Mouse (Mus musculus) fat pad, adult 2 months (tissue): ENCODE measurements around the gene Fgfr2.

Experiments used
- DNase-seq: peaks from one replicate; pipeline ENCODE4 v3.0.0-alpha.2; 2011; ENCODE audit warnings: low read depth, low spot score; ENCODE audit errors: extremely low read depth

Fgfr2 gene

DNA sequence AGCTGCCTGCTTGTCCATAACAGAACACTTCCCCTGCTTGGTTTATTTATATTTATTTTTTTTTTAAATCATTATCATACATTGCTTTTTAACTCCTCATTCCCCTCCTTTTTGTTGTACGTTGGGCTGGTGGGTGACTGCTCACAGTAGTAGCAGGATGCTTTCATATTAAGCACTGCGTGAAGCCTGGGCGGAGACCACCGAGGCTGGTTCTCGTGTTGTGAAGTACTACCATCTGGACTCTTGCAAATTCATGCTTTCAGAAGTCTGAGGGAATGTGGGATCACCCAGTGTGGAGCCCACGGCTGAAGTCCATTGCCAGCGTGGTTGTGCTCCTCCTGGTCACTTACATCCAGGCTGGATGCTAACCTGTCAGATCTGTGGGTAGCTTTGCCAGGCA lies 2391.4 kb downstream of the Fgfr2 start:
- DNase-seq: no peak

DNA sequence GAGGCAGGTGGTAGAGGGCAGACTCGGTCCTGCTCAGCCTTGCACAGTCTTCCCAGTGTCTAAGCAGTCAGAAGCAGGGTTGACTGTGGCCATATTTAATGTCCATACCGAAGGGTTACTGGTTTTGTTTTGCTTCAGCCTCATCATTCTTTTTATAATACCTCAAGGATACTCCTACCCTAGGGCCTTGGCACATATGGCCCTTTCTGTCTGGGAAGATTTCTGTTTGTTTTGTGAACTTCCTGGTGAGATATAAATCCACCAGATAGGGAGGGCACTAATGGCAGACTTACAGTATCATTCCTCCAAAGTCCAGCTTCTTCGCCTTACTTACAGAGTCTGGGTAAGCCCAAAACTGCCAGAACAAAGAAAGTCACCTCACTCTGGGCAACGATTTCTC lies 2395.6 kb downstream of the Fgfr2 start:
- DNase-seq: no peak

DNA sequence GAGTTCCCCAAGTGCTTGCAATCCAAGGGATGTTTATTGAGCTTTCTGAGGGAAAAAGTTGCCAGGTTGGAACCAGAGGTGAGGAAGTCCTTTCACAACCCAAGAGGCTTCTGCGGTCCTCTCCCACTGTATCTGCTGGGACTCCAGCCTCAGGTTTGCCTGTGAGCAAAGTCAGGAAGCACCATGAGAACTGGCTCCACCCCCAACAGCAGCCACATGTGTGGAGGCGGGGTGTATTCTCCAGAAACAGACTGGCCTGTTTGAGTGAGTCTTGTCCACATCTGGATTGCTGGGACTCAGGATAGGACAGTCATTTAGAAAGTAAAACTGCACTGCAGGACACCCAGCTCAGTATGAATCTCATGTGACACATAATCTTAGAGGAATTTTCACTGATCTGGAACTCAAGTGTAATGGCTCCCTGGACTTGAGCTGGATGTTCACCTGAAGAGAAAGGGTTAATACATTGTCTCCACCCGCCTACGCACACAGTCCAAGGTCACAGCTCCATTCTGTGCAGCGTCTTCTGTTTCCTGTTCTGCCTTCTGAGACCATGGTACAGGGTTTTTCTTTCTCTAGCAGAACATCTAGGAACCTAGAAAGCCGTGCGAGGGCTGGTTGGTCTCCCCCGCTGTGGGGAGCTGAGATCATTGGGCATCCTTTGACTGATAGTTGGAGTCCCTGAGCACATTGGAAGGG lies 2396.3 kb downstream of the Fgfr2 start:
- DNase-seq: no peak

DNA sequence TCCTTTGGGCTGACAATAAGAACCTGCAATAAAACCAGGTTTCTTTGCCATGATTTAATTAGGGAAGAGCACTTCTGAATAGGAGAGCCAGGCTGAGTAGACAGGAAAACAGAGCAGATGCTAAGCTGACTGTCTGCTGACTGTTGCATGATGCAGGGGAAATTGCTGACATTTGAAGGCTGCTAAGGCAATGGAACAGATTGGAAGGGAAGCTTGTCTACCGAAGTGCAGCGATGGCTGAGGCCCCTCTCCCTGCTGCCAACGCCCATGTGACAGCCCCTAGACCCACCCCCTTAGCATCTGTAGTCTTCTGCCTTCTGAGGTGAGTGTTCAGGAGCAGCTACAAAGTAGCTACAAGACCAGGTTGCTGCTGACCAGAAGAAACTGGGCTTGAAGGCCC lies 2397.0 kb downstream of the Fgfr2 start:
- no peak for DNase-seq

DNA sequence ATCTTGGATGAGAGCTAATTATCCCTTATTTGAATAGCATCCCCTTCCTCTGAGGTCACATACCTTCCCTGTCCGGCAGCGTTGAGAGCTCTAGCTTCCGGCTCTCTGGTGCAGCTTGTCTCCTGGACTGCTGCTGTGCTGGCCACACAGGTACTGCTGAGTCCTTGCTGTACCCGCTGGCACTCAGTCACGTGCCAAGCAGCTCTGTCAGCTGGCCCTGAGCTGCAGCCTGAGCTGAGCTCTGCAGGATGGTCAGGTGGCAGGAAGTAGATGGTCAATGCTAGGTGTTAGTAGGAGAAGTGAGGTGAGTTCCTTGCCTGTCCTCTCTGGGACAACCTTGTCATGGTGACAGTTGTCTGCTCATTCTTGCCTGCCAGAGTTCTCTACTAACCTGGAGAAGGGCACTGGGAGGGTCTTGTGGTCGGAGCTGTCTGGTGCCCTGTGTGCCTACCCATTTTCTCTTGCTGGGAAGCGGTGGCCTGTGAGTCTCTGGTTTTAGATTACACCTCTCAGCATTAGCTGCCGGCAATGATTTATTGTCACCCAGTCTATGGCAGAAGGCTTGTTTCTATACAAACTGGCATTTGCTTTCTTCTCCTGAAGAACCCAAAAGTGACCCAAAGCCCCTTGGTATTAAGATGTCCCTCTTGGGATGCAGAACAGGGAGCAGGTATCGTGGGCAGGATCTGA lies 2402.4 kb downstream of the Fgfr2 start:
- no peak for DNase-seq

DNA sequence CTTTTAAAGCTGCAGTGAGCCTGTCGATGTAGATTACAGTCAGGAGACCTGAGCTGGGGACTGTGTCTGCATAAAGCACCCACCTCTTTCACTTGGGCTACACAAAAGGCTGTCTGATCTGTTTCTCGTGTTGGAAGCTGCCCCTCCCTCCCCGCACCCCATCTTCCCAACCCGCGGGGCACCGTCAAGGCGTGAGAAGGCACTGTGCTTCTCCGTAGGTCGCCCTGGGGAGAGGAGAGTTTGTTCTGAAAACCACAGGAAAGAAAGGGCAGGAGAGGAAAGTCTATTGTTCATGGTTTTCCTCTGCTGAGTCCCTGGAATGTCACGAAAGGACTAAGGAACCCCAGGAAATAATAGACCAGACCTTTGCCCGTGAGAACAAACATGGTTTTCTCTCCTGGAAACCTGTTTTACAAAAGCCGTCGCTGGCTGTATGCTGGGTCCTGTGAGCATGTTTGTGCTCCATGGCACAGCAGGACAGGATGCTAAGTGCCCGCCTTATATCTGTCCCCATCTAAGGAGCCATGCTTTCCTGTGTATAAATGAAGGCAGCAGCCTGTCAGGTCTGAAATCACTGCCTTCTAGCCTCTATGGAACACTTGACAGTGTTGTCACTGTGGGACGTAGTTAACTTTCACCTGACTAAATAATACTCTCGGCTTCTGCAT lies 2403.1 kb downstream of the Fgfr2 start:
- DNase-seq: no peak

DNA sequence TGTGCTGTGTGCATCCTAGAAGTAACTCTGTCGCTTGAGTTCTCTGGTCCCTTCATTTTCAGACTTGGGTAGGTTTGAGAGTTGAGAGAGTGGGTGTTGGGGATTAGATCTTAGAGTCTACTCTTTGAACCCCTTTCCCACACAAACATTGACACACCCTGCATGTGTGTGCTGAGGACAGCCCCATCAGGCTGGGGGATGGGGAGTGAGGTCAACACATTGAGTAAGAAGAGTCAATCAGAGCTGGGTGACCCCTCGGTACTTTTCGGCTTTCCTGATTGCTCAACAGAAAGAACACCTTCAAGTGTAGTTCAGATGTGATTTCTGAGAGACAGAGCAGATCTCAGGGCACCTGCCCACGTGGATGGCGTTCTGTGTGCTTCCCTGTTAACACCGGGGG lies 2406.2 kb downstream of the Fgfr2 start:
- DNase-seq: no peak

DNA sequence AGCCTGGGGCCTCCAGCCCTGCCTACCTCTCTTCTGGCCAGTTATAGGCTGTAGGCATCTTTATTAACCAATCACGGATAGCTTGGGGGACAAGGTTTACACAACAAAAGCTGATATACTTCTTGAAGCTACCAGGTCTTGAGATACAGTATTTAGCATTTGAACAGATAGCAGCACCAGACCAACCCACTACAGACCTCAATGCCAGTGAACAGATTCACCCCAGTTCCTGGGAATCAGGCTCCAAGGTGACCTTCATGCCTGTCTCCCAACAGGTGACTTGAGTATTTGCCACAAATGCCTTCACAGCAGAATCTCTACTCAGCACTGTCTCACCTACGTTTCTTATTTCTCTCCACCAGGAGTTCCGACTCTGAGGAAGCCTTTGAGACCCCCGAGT lies 2406.8 kb downstream of the Fgfr2 start:
- DNase-seq: no peak

DNA sequence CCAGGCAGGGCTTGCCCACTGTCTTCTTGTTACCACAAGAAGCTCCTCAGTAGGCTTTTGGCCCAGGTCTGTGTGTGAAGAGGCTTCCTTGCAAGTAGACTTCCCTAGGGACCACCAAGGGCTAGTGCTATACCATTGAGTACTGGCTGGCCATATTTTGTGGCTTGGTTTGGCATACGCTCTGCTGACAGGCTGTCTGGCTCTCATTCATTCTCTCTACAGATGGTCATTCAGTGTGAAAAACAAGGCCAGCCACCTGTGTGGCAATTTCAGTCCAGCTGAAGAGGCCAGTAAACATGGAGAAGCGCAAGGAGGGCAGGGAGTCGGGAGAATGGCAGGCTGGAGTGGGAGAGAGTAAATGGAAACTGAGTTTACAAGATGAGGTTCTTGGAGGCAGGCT lies 2407.7 kb downstream of the Fgfr2 start:
- DNase-seq: no peak

DNA sequence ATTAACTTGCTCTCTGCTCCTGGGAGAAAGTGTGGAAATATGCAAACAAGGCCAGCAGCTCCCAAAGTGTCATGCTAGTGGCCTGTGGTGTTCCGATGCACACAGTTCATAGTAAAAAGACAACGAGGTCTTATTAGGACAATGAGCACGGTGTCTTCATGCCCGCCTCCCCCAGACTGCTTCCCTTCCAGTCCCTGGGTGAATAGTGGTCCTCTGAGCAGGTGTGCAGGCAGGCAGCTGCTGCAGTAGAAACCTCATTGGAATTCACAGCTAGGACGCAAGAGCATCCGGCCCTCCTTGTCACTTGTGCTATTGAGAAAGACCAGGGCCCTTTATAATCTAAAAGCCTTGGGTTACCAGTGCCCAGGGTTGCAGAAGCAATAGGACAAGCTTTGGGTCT lies 2409.8 kb downstream of the Fgfr2 start:
- no peak for DNase-seq

DNA sequence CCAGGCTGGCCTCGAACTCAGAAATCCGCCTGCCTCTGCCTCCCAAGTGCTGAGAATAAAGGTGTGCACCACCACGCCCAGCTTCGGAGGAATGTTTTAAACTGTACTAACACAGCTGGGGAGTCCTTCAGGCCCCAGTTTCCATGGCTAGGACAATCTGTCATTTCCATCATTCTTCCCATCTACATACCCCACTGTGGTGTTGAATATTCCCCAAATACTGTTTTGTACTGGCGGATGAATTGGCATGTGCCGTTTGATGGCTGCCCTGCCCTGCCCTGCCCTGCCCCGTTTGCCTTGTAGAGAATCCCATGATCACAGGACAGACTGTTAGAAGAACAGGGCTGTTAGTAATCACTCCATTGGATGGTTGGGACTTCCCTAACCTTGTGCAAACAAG lies 2411.3 kb downstream of the Fgfr2 start:
- DNase-seq: no peak

DNA sequence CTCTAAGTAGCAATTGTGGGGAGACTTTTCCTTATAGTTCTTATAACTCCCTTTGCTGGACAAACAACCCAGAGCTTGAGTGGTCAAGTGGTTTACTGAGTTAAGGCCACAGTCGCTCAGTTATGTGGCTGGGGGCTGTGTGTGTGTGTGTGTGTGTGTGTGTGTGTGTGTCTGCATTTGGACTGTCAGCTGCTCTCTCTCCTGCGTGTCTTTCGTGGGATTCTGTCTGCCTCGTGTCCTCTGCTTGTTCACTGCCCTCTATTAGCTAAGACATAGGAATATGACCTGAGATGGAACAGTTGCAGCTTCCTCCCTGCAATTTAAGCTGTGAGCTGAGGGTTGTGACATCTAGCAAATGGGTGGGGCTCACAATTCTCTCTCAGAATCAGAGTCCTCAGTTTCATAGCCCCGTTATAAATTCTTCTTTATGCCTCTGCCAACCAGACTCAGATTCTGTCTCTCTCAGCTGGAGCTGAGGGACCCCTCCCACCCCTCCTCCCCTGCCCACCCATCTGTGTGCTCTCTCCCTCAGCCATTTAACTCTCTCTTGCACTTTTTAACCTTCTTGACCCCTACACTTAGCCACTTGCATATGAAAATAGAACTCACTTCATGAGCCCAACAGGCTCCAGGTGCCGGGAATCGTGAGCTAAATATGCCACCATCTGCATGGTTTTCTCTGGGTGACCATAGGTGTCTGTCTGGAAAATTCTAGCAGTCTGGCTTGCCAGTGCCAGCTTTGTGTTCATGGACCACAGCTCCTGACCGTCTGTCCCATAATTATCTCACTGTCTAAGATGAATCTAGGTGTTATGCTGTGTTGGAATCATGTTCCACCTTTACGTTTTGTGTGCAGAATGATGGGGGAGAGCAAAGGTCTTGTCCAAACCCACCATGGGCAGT lies 2413.5 kb downstream of the Fgfr2 start:
- DNase-seq: no peak

DNA sequence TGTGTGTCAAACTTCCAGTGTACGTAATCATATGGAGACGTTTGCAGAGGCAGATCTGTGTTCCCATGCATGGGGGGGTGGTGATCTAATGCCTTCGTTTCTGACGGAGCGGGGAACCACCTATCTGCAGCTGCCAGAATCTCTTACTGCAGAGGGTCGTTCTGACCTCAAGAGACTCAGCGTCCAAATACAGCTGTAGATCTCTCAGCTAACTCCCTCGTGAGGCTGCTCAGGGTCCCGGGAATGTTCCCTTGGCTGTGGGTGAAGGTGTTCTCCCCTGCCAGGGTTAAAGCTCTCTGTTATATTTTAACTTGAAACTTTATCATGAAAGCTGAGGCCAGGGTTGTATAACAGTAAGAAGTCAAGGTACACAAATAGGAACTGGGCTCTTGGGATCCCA lies 2414.2 kb downstream of the Fgfr2 start:
- DNase-seq: no peak

DNA sequence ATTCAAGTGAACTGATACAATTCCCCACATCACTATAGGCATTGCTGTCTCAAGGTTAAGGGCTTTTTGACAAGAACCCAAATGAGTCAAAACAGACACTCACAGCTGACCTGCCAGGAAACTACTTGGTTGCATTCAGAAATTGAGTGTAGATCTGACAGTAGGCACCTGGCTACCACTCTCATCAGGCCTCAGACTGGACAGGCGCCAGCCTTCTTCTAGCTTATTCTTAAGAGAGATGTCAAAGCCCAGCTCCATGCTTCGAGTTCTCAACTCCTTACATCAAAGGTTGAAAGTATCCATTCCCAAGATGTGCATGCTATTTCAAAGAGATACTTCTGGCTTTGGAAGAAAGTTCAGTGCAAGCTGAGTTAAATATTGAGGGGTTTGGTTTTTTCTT lies 2417.9 kb downstream of the Fgfr2 start:
- no peak for DNase-seq

DNA sequence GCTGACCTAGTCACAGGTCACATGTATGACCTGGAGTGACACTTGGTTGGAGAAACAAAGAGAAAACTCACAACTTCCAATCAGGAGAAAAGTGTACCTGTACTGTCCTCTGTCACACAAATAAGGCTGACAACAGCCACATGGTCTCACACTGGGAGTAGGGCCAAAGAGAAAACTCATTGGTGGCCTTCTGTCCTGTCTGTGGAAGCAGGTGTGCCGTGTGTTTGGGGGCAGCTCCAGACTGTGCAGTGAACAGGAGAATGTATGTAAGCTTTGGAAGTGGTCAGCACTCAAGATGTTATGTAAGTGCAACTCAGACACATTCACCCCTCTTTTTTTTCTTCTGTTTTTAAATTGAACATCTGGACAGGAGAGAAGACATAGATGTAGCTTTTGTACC lies 2421.8 kb downstream of the Fgfr2 start:
- no peak for DNase-seq

DNA sequence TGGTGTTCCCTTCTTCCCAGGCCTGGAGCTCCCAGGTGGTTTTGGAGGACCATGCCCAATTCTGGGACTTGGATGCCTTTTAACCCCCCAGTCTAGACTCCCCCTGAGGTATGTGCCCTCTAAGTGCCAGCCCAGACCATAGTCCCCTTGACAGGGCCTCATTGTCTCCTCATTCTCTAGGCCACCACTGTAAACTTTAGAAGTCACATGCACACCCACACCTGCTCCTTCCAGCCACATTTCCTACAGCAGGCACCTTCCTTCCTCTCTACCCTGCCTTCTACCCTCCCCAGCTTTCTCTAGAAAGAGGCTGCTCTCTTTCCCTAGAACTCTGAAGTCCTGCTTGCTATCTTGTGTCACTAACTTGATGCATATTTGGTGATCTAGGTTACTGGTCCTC lies 2424.7 kb downstream of the Fgfr2 start:
- DNase-seq: no peak

DNA sequence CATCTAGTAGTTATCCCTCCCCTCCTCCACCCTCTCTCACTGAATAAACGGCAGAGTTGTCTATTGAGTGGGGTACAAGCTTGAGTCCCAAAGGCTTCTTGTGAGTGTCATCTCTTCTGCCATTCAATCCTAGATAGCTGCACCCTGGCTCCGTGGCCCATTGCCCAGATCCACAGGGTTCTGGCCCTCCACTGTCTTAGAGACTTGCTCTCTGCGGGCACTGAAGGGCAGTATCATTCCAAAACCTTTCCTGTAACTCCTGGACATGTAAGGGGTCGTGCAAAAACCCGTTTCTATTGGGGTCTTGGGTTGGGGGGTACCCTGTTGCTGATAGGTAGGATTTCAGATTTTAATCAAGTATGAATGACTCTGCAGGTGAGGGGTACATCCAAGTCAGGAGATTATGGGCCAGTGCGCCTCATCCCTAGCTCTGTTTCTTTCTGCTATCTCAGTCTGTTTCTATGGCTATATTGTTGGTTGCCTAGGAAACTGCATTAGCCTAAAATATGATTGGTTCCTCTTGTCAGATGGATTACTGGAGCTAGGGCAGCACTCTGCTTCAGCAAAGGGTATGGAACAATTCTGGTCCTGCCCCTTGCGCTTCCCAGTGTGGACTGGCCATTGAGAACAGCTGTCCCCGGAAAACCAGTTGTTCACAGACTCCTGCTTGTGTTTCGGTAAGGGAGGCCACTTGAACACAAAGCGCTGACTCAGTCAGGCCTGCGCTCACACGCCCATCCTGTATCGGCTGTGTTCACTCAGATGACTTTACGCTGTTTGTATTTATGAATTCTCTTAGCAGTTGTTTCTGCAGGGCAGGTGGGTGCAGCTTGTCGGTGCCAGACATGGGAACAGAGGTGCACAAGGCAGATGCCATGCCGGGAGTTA lies 2426.6 kb downstream of the Fgfr2 start:
- no peak for DNase-seq

DNA sequence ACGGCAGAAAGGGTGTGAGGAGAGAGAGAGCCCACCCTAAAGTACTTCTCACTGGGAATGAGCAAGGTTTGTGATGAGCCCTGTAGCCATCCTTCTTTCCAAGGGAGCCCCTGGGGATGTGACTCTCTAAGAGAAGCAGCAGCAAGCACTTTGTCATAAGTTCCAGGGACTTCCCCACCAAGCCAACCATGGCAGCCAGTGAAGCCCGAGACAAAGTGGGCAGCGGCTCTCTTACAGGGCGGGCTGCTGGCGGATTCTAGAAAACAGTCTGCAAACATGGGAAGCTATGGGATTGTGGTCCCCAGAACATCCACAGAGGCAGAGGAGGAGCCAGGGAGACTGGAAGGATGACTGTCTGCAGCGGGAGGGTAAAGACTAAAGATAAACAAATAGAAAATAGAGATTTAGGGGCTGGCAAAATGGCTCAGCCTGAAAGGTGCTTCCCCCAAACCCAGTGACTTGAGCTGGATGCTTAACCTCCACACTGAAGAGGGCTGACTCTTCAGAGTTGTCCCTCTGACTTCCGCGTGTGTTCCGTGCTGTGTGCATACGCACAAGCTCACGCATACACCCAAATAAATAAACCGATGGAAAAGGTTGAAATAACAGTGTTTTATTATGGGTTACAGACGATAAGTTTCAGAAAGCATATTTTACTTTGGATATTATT lies 2427.3 kb downstream of the Fgfr2 start:
- DNase-seq: no peak

DNA sequence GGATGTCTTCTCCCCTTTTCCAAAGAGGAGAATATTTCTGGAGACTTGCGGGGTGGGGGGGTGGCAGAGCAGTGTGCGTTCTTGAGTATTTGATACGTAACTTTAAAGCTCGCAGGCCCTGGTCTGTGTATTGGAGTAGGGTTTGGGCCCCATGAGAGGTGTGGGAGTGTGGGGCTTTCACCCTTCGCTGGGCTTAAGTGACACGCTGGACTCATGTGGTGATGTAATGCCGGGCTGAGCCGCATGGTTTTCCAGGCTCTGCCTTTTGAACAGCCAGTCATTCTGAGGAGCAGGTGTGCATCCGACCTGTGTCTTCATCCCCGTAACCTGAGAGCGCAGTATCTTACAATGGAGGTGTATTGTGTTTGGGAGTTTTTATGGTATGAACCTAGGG lies 2429.4 kb downstream of the Fgfr2 start:
- no peak for DNase-seq
